Mouse (Mus musculus) gonadal fat pad, adult 2 months (tissue): ENCODE data around the gene Adk. TPM values are rescaled to one million over a fixed set of nuclear protein-coding genes. Genes with fewer than 3 reads are reported as not detected.

Source experiments
- DNase-seq: peaks from one replicate; pipeline ENCODE4 v3.0.0-alpha.2; 2012; ENCODE audit warnings: low read depth
- polyA plus RNA-seq: library from polyadenylated mRNA; depleted of rRNA; stranded (reverse); fragments of >200 nt; gene quantifications from 2 replicates; pipeline ENCODE4 v1.2.3, GENCODE M21; 2012

Adk gene
- polyA plus RNA-seq, 1 experiment = 85.3 TPM

- DNase-seq = no peak
Observed at GRCm38 (mm10) chr14:21268229-21268628, 215.9 kb downstream of the Adk start.

DNA sequence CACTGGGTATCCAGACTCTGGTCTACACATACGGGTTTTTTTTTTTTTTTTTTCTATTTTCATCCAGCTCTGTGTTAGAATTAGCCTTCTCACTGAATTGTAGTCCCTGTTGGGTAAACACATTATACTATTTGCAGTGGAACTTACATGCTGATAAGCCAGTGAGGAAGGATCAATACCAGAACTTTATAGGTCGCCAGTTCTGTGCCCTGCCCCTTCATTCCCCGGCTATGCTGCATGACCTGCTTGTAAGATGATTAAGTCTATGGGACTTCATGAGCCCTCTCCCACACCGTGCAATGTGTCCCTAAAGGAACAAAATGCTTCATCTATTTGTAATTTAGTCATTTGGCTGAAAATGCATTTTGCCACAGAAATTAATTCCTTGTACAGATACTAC lies 219.1 kb downstream of the Adk start:
- DNase-seq = no peak

- DNase-seq = no peak
Observed at GRCm38 (mm10) chr14:21275786-21276185, 223.4 kb downstream of the Adk start.

GRCm38 (mm10) chr14:21278290-21278689 lies 225.9 kb downstream of the Adk start:
- no peak for DNase-seq

DNA sequence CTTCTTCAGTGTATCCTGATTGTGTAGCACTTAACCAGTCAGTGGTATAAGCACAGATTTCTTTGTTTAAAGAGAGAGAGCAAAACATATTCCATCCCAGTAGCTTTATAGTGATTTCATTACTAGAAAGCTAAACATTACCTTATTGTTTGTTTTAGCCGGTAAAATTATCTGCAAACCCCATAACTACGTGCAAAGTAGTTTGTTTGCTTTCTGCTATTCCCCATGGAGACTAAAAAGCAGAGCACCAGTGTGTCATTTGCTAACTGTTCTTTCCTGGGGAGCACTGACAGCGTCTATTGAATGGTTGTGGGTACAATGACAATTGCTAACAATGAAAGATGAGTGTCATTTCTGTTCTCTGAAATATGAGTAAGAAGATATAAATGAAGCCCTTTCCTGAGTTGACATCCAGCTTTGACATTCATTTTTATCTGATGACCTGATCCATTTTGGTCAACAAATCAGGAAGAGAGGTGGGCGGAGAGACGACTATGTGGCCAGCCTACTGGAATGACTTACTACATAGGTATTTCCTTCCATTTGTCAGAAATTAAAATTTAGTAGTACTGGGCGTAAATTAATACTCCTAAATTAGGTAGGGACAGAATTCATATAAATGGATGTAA lies 226.6 kb downstream of the Adk start:
- DNase-seq = no peak

GRCm38 (mm10) chr14:21280451-21280850 lies 228.1 kb downstream of the Adk start:
- no peak for DNase-seq

DNA sequence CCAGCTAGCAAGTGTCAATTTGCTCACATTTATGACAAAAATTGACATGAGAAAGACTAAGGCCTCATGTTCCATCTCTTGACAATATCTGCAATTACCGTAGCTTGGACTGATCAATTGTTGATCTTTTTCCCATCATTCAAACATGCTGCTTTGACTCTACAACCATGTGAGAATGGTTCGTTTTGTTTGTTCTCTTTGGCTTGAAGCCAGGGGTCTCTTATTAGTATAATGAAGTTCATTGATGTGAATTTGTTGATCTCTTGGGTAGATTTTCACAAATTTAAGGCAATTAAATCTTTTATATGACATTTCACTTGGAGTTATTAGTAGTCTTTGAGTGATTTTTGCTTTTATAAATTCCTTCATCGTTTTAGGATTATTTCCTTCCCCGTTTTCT lies 229.1 kb downstream of the Adk start:
- DNase-seq = no peak

- DNase-seq = no peak
Observed at GRCm38 (mm10) chr14:21284116-21284515, 231.7 kb downstream of the Adk start.

- DNase-seq = no peak
Observed at GRCm38 (mm10) chr14:21284847-21285246, 232.5 kb downstream of the Adk start.

DNA sequence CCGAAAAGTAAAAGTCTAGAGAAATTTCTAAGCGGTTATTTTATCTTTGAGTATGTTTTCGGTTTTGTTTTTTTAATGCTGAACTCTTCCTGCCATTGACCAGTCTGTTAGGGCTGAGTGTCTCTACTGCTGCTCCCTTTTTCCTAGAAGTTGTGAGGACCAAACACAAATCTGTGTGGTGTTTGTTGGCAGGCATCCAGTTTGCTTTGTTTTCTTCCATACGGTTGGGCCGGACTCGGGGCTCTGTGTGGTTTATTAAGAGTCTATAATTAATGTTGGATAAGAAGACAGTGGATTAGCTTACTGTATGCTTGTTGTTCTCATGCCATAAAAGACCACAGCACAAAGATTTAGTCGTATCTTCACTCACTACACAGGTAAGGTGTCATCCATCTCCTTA lies 233.9 kb downstream of the Adk start:
- DNase-seq = no peak

DNA sequence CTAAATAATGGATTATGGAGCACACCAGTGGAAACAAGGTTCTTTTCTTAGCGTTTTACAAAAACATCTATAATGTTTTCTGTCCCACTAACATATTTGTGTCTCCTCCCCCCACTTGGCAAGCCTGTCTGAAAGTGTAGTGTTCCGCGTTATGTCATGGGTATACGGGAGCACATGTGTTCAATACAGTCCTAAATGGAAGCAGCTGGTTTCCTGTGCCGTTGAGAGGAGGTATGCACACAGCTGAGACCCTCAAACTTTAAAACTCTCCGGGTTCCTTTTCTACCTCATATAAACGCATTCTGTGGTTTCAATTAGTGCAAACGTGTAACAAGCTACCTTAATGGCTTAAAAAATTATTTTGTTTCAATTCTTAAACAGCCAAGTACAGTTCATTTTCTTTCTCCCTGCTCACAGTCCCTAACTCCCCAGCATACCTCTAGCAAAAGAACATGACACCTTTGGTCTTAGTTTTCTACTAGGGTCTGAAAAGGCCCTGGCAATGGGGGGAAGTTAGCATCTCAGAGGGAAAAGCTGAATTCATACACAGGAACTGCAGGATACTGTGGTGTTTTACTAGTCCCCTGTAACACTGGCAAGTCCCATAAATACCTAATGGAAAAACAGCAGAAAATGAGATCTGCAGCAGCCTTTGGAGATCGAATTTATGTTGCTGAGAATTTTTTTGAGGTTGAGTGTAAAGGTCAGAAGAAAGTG lies 235.5 kb downstream of the Adk start:
- DNase-seq = no peak

DNA sequence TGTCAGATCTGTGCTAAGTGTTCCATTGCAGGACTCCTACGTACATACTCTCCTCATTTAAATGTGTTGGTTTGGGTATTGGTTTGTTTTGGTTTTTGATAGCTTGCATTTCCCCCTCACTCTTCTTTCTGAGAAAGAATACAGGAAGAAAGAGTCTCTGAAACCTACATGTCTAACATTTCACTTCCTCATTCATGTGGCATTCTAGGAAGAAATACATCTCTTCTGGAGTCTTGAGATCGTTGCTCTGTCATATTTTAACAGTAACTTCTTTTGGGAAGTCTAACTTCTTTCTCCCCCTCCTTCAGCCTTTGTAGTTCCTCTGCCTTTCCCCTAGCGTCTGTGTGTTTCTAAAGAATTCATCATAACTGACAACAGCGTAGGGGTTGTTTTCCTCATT lies 247.4 kb downstream of the Adk start:
- DNase-seq = no peak

DNA sequence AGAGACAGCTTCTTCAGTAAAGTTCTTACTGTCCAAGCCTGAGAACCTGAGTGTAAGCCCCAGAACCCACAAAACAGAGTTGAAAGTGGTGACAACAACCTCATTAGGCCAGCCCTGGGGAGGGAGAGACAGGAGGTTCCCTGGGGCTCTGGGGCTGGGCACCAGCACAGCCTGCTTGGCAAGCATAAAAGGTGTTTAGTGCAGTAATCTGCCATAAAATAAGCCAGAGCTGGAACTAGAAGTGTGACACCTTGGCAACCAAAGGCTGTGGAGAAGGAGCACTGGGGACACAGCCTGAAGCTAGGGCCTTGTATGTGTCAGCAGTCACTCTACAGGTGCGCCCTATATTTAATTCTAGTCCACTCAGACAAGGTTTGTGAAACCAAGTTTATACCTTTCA lies 252.4 kb downstream of the Adk start:
- no peak for DNase-seq

- no peak for DNase-seq
Observed at GRCm38 (mm10) chr14:21308349-21308936, 256.1 kb downstream of the Adk start.

- no peak for DNase-seq
Observed at GRCm38 (mm10) chr14:21310530-21310929, 258.2 kb downstream of the Adk start.

DNA sequence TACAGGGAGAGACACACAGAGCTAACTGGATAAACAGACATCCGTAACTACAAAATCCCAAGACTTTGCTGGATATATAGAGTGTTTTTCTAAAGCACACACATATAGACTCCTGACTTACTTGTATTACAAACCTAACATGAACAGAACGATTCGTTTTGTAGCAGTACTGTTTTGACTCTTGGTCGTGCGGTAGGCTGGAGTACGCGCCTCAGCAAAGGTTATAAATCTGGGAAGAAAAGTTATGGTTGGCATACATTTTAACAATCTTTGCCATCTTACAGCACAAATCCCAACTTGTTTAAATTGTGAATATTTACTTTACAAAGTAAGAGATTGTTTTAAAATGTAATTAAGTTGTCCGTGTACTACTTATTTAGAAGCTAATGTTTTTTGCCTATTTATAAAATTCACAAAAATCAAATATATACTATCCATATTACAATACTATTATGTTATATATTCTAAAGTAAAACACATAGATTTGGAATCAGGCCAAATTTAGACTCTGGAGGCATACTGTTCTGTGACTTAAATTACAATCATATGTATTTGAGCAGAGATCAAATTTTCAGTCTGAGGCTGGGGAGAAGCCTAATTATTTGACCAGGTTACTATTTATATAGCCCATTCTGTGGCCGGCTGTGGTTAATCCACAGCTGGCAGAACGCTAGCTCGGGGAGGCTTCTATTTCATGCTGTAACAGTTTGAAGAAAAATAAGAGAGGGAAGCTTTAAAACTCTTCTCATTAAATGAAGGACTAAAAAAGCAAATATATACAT lies 261.4 kb downstream of the Adk start:
- DNase-seq = no peak

DNA sequence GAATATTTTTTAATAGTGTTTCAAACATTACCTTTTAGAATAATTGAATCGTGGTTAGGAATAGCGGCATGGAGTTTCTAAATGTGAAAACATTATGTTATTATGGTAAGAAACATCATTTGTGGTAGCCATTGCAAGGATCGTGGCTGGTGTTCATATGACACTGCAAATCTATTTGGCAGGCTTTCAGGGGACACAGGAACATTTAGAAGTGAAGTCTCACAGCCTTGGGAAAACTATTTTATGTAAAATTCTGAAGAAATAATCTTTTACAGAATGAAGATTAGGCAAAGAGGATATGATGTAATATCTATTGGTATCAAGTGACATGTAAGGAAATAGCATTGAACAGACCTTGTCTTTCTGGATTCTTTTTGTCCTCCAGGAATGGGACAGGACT lies 262.1 kb downstream of the Adk start:
- DNase-seq = no peak

DNA sequence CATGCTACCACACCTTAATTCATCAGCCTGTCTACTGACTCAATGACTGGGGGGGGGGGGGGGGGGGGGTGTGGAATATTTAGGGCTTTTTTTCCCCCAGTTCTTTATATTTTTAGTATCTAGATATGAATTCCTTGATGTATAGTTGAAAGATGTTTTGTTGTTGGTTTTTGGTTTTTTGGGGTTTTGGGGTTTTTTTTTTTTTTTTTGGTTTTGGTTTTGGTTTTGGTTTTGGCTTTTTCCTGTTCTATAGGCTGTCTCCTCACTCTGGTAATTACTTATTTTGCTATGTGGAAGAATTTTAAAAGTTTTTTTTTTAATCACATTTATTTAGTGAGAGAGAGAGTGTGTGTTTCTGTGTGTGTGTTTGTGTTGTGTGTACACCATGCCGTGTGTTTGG lies 282.5 kb downstream of the Adk start:
- DNase-seq = no peak

- no peak for DNase-seq
Observed at GRCm38 (mm10) chr14:21335691-21336314, 283.4 kb downstream of the Adk start.

DNA sequence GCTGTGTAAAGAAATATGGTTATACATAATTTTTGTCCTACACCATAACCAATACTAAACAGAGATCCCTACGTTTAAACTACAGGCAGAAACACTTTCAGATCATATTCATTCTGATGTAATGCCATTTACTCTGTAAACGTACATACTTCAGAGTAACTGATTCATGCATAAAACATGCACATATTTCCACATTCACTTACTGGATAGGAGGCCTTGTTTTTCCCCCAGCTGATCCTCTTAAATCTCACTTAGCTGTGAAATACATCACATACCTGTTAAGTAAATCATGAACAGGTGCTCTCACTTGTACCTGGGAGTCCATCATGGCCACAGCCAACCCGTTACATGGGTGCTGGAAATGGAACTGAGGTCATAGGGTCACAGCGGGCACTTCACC lies 285.6 kb downstream of the Adk start:
- DNase-seq = no peak

DNA sequence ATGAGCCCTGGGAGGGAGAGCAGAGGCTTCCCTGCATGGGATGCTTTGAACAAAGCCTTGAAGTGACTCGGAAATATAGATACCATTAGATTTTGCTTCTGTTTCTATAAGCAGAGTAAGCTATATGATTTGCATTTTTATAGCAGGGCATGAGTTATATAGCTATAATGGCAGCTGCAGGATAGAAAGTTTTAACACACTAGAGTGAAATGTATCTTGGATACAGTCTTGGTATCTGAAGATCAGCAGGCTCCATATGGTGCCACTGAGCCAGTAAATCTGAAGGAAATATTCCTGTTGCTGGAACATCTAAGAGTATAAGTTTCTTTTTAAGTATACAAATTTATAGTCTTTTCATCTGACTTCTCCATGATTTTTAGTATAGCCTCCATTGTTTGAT lies 288.8 kb downstream of the Adk start:
- DNase-seq = no peak

GRCm38 (mm10) chr14:21342984-21343383 lies 290.6 kb downstream of the Adk start:
- DNase-seq = no peak
